Mouse (Mus musculus) embryonic facial prominence, embryonic 10.5 days (tissue): ENCODE measurements at regions not wholly inside any gene's neighbourhood (a gene's known extent, or its start where the extent isn't known, plus 50 kb on each side); places are given as distances from the start of the nearest gene placed in this dataset.

Source experiments
- DNase-seq: peaks from one replicate; pipeline ENCODE4 v3.0.0-alpha.2; 2017; ENCODE audit warnings: low spot score
- H3K27ac ChIP-seq: fragments of 300-500 bp; sonication (generic); replicated peaks from 2 replicates; pipeline ENCODE4 v1.5.1; 2016; ENCODE audit warnings: mild to moderate bottlenecking
- H3K27me3 ChIP-seq: fragments of 300-500 bp; sonication (generic); replicated peaks from 2 replicates; pipeline ENCODE4 v1.6.1; 2016; ENCODE audit warnings: low read depth, mild to moderate bottlenecking; ENCODE audit not compliant: poor library complexity, severe bottlenecking
- H3K36me3 ChIP-seq: fragments of 300-500 bp; sonication (generic); replicated peaks from 2 replicates; pipeline ENCODE4 v1.6.1; 2016; ENCODE audit warnings: mild to moderate bottlenecking, moderate library complexity
- H3K4me1 ChIP-seq: fragments of 300-500 bp; sonication (generic); 2 replicates; pipeline ENCODE4 v1.6.1; 2016
- H3K4me3 ChIP-seq: fragments of 300-500 bp; sonication (generic); 2 replicates; pipeline ENCODE4 v1.5.1; 2016; ENCODE audit warnings: mild to moderate bottlenecking, moderate library complexity
- H3K9me3 ChIP-seq: fragments of 300-500 bp; sonication (generic); 2 replicates; pipeline ENCODE4 v1.6.1; 2016; ENCODE audit warnings: mild to moderate bottlenecking
- WGBS: fragments of 180-500 bp; shearing (Covaris S2); methylation state at CpG from one replicate; pipeline ENCODE4 v1.1.7; 2016; 5-methylcytosine and 5-hydroxymethylcytosine counted together

GRCm38 (mm10) chr9:83326437-83327086, 114.4 kb downstream of the Lca5 start:
- Histone ChIP-seq H3K4me3 (no peak overlapping the region), H3K27me3 (0 out of 2 replicates have a peak, but pooled peaks cover 3% of the 10 kb centered on the region), H3K9me3 (no peaks in the 10 kb centered on the region), H3K27ac (no peak overlapping the region), H3K4me1 (peaks cover 6% of the 10 kb centered on the region), H3K36me3 (no peaks in the 10 kb centered on the region)
- 67% methylated on average over 7 of the region's 7 CpGs for WGBS
- DNase-seq, result no peak

GRCm38 (mm10) chr9:83325910-83326309, 115.0 kb downstream of the Lca5 start:
- WGBS, result 19% methylated on average over 6 of the region's 6 CpGs
- H3K27ac ChIP-seq, result no peak overlapping the region
- 0 out of 2 replicates have a peak, but pooled peaks cover 3% of the 10 kb centered on the region for H3K27me3 ChIP-seq
- peak; percentile 41 for DNase-seq
- no peaks in the 10 kb centered on the region for H3K9me3 ChIP-seq
- H3K4me1 ChIP-seq, result peaks cover 8% of the 10 kb centered on the region
- no peaks in the 10 kb centered on the region for H3K36me3 ChIP-seq
- H3K4me3 ChIP-seq, result no peak overlapping the region

GRCm38 (mm10) chr9:83324336-83324735, 116.6 kb downstream of the Lca5 start:
- WGBS, result 83% methylated on average over 3 of the region's 3 CpGs
- peaks cover 10% of the 10 kb centered on the region for H3K4me1 ChIP-seq
- no peak overlapping the region for H3K4me3 ChIP-seq
- no peaks in the 10 kb centered on the region for H3K36me3 ChIP-seq
- no peaks in the 10 kb centered on the region for H3K9me3 ChIP-seq
- no peak for DNase-seq
- H3K27ac ChIP-seq, result no peak overlapping the region
- 0 out of 2 replicates have a peak, but pooled peaks cover 3% of the 10 kb centered on the region for H3K27me3 ChIP-seq

- no peak for DNase-seq
- 88% methylated on average over 8 of the region's 8 CpGs for WGBS
- no peaks in the 10 kb centered on the region for H3K9me3 ChIP-seq
- no peak overlapping the region for H3K27ac ChIP-seq
- peaks cover 10% of the 10 kb centered on the region for H3K4me1 ChIP-seq
- H3K27me3 ChIP-seq, result 0 out of 2 replicates have a peak, but pooled peaks cover 3% of the 10 kb centered on the region
- no peak overlapping the region for H3K4me3 ChIP-seq
- H3K36me3 ChIP-seq, result no peaks in the 10 kb centered on the region
Observed at GRCm38 (mm10) chr9:83322991-83323583, 117.8 kb downstream of the Lca5 start.

GRCm38 (mm10) chr9:83321793-83322192, 119.1 kb downstream of the Lca5 start:
- no peak for DNase-seq
- H3K9me3 ChIP-seq, result no peaks in the 10 kb centered on the region
- no peak overlapping the region for H3K27ac ChIP-seq
- H3K27me3 ChIP-seq, result 0 out of 2 replicates have a peak, but pooled peaks cover 3% of the 10 kb centered on the region
- H3K4me3 ChIP-seq, result no peak overlapping the region
- peaks cover 12% of the 10 kb centered on the region for H3K4me1 ChIP-seq
- no peaks in the 10 kb centered on the region for H3K36me3 ChIP-seq

GRCm38 (mm10) chr9:83320834-83321233, 120.1 kb downstream of the Lca5 start:
- no peak overlapping the region for H3K27ac ChIP-seq
- no peak for DNase-seq
- H3K4me3 ChIP-seq, result no peak overlapping the region
- H3K4me1 ChIP-seq, result peaks cover 9% of the 10 kb centered on the region; the same call in 1 of the 2 replicates
- 53% methylated on average over 4 of the region's 4 CpGs for WGBS
- H3K36me3 ChIP-seq, result no peaks in the 10 kb centered on the region
- H3K27me3 ChIP-seq, result no peaks in the 10 kb centered on the region
- H3K9me3 ChIP-seq, result no peaks in the 10 kb centered on the region

GRCm38 (mm10) chr9:83316818-83317162, 124.1 kb downstream of the Lca5 start:
- no peaks in the 10 kb centered on the region for H3K36me3 ChIP-seq
- H3K27ac ChIP-seq, result no peak overlapping the region
- 62% methylated on average over 2 of the region's 2 CpGs for WGBS
- no peaks in the 10 kb centered on the region for H3K27me3 ChIP-seq
- peaks cover 12% of the 10 kb centered on the region for H3K4me1 ChIP-seq
- no peak for DNase-seq
- no peaks in the 10 kb centered on the region for H3K9me3 ChIP-seq
- no peak overlapping the region for H3K4me3 ChIP-seq

- 76% methylated on average over 10 of the region's 10 CpGs for WGBS
Observed at GRCm38 (mm10) chr9:83315941-83316817, 124.7 kb downstream of the Lca5 start.

GRCm38 (mm10) chr9:83308771-83309170, 132.2 kb downstream of the Lca5 start:
- Histone ChIP-seq H3K36me3 (no peaks in the 10 kb centered on the region), H3K9me3 (no peaks in the 10 kb centered on the region), H3K4me3 (no peak overlapping the region), H3K27me3 (0 out of 2 replicates have a peak, but pooled peaks cover 5% of the 10 kb centered on the region), H3K4me1 (peaks cover 33% of the 10 kb centered on the region), H3K27ac (no peak overlapping the region)
- no peak for DNase-seq
- WGBS, result 60% methylated on average over 4 of the region's 4 CpGs

More at GRCm38 (mm10) chr9:83315941-83316817, 124.7 kb downstream of the Lca5 start:
- Histone ChIP-seq H3K27ac (no peak overlapping the region), H3K4me3 (no peak overlapping the region), H3K4me1 (peaks cover 12% of the 10 kb centered on the region), H3K9me3 (no peaks in the 10 kb centered on the region), H3K36me3 (no peaks in the 10 kb centered on the region), H3K27me3 (no peaks in the 10 kb centered on the region)
- DNase-seq, result no peak

- H3K4me3 ChIP-seq, result no peak overlapping the region
- peaks cover 33% of the 10 kb centered on the region for H3K4me1 ChIP-seq
- WGBS, result 78% methylated on average over 4 of the region's 4 CpGs
- DNase-seq, result no peak
- H3K36me3 ChIP-seq, result no peaks in the 10 kb centered on the region
- H3K27me3 ChIP-seq, result 0 out of 2 replicates have a peak, but pooled peaks cover 5% of the 10 kb centered on the region
- no peaks in the 10 kb centered on the region for H3K9me3 ChIP-seq
- H3K27ac ChIP-seq, result no peak overlapping the region
Observed at GRCm38 (mm10) chr9:83308092-83308491, 132.8 kb downstream of the Lca5 start.

- 65% methylated on average over 11 of the region's 11 CpGs for WGBS
- Histone ChIP-seq H3K4me1 (peaks cover 33% of the 10 kb centered on the region), H3K27ac (no peak overlapping the region), H3K27me3 (0 out of 2 replicates have a peak, but pooled peaks cover 5% of the 10 kb centered on the region), H3K4me3 (no peak overlapping the region), H3K9me3 (no peaks in the 10 kb centered on the region), H3K36me3 (no peaks in the 10 kb centered on the region)
- no peak for DNase-seq
Observed at GRCm38 (mm10) chr9:83307349-83307938, 133.5 kb downstream of the Lca5 start.

- Histone ChIP-seq H3K9me3 (no peaks in the 10 kb centered on the region), H3K36me3 (no peaks in the 10 kb centered on the region), H3K27ac (peak overlapping the region; percentile 30; the same call in 1 of the 2 replicates), H3K4me3 (no peak overlapping the region), H3K4me1 (peaks cover 40% of the 10 kb centered on the region), H3K27me3 (0 out of 2 replicates have a peak, but pooled peaks cover 5% of the 10 kb centered on the region)
- DNase-seq, result peak; percentile 26
- WGBS, result 37% methylated on average over 7 of the region's 7 CpGs
Observed at GRCm38 (mm10) chr9:83304925-83305324, 136.0 kb downstream of the Lca5 start.
